Mouse (Mus musculus) MEL (cell line): ENCODE measurements around the gene Tlr7.
"Not testable (repeated sequence)": the region's sequence is repeated elsewhere in the genome, so short reads cannot be mapped to it uniquely, and the experiment has no call there.

Experiments used
- CTCF ChIP-seq, 3 experiments: IDR thresholded peaks in 2 of 3; conservative IDR thresholded peaks in 1 of 3; 2 replicates each; pipeline ENCODE4 v1.5.1; 2011 to 2012; ENCODE audit warnings: low read length in 3 of 3, low read depth in 2 of 3, mild to moderate bottlenecking in 2 of 3, improper control_type of control experiment in 1 of 3, inconsistent platforms in 1 of 3, mixed read lengths in 1 of 3, moderate library complexity in 1 of 3; ENCODE audit not compliant: control insufficient read depth in 1 of 3, insufficient read depth in 1 of 3, poor library complexity in 1 of 3, severe bottlenecking in 1 of 3
- E2F4 ChIP-seq: IDR thresholded peaks from 2 replicates; pipeline ENCODE4 v1.6.1; 2011; ENCODE audit warnings: low read depth, low read length, improper control_type of control experiment, borderline replicate concordance
- EP300 ChIP-seq, 2 experiments: IDR thresholded peaks; 2 replicates each; pipeline ENCODE4 v1.6.1; 2011; ENCODE audit warnings: improper control_type of control experiment in 2 of 2, low read length in 2 of 2, low read depth in 1 of 2, mild to moderate bottlenecking in 1 of 2
- GATA1 ChIP-seq: IDR thresholded peaks from 2 replicates; pipeline ENCODE4 v1.6.1; 2011; ENCODE audit warnings: low read depth, low read length, improper control_type of control experiment
- HCFC1 ChIP-seq: IDR thresholded peaks from 2 replicates; pipeline ENCODE4 v1.6.1; 2012; ENCODE audit warnings: low read depth, mild to moderate bottlenecking, inconsistent platforms, low read length, improper control_type of control experiment, moderate library complexity
- MAFK ChIP-seq: IDR thresholded peaks from 2 replicates; pipeline ENCODE4 v1.6.1; 2011; ENCODE audit warnings: low read depth, mild to moderate bottlenecking, low read length, improper control_type of control experiment, borderline replicate concordance
- MAX ChIP-seq: IDR thresholded peaks from 2 replicates; pipeline ENCODE4 v1.6.1; 2011; ENCODE audit warnings: low read length, improper control_type of control experiment
- NRF1 ChIP-seq: IDR thresholded peaks from 2 replicates; pipeline ENCODE4 v1.6.1; 2014; ENCODE audit warnings: low read depth, mild to moderate bottlenecking, inconsistent platforms, low read length, improper control_type of control experiment, moderate library complexity; ENCODE audit not compliant: poor library complexity, insufficient read depth, severe bottlenecking
- POLR2A ChIP-seq, 2 experiments: IDR thresholded peaks; 2 replicates each; pipeline ENCODE4 v1.6.1; 2011 to 2012; ENCODE audit warnings: low read length in 2 of 2, mild to moderate bottlenecking in 2 of 2, control low read depth in 1 of 2, improper control_type of control experiment in 1 of 2, low read depth in 1 of 2, moderate library complexity in 1 of 2; ENCODE audit not compliant: control insufficient read depth in 1 of 2, insufficient read depth in 1 of 2, poor library complexity in 1 of 2
- POLR2AphosphoS2 ChIP-seq: IDR thresholded peaks from 2 replicates; pipeline ENCODE4 v1.6.1; 2011; ENCODE audit warnings: low read length, improper control_type of control experiment
- TAL1 ChIP-seq: IDR thresholded peaks from 2 replicates; pipeline ENCODE4 v1.6.1; 2012; ENCODE audit warnings: mild to moderate bottlenecking, inconsistent platforms, low read length, moderate library complexity, mixed read lengths
- TCF12 ChIP-seq: IDR thresholded peaks from 2 replicates; pipeline ENCODE4 v1.6.1; 2014; ENCODE audit warnings: low read depth, mild to moderate bottlenecking, inconsistent platforms, low read length, improper control_type of control experiment, moderate library complexity
- UBTF ChIP-seq: IDR thresholded peaks from 2 replicates; pipeline ENCODE4 v1.6.1; 2012; ENCODE audit warnings: low read depth, mild to moderate bottlenecking, inconsistent platforms, low read length, improper control_type of control experiment, moderate library complexity, borderline replicate concordance; ENCODE audit not compliant: insufficient read depth
- ZKSCAN1 ChIP-seq: IDR thresholded peaks from 2 replicates; pipeline ENCODE4 v1.6.1; 2012; ENCODE audit warnings: low read depth, mild to moderate bottlenecking, inconsistent platforms, low read length, improper control_type of control experiment, moderate library complexity

- not testable (repeated sequence) for TF ChIP-seq MAFK; GATA1; TAL1; TCF12; E2F4; POLR2AphosphoS2; POLR2A (IDR thresholded peaks at IDR 0.05; ENCODE audit: control insufficient read depth in 1 of 2, insufficient read depth in 1 of 2, low read depth in 1 of 2, low read length in 2 of 2, poor library complexity in 1 of 2); CTCF (IDR thresholded peaks at IDR 0.05 in 2 of 3, conservative IDR thresholded peaks at IDR 0.05 in 1 of 3; ENCODE audit: control insufficient read depth in 1 of 3, insufficient read depth in 1 of 3, low read depth in 2 of 3, low read length in 3 of 3, poor library complexity in 1 of 3, severe bottlenecking in 1 of 3); NRF1; ZKSCAN1; HCFC1; EP300 (IDR thresholded peaks at IDR 0.05; ENCODE audit: low read depth in 1 of 2, low read length in 2 of 2); MAX; UBTF
These were observed 30.9 kb upstream of the Tlr7 start for GRCm38 (mm10) chrX:167361231-167361630.
